Mouse (Mus musculus) ES-Bruce4 (cell line): ENCODE results near the gene Rnf186. TPM values are rescaled to one million over a fixed set of nuclear protein-coding genes. Genes with fewer than 3 reads are reported as not detected.

Experiments
- H3K27ac ChIP-seq: 2 replicates; pipeline ENCODE4 v1.5.1; 2012; ENCODE audit warnings: low read length, inconsistent platforms; ENCODE audit not compliant: insufficient read depth
- H3K27me3 ChIP-seq: 2 replicates; pipeline ENCODE4 v1.6.1; 2012; ENCODE audit warnings: mild to moderate bottlenecking, low read length, inconsistent platforms; ENCODE audit not compliant: control insufficient read depth, poor library complexity, insufficient read depth, severe bottlenecking
- H3K36me3 ChIP-seq: 2 replicates; pipeline ENCODE4 v1.6.1; 2012; ENCODE audit warnings: inconsistent platforms, mild to moderate bottlenecking, low read length, moderate library complexity; ENCODE audit not compliant: control insufficient read depth, poor library complexity, insufficient read depth, severe bottlenecking
- H3K4me1 ChIP-seq: one replicate; pipeline ENCODE4 v1.8.1; 2011; ENCODE audit warnings: low read length; ENCODE audit not compliant: control insufficient read depth, insufficient read depth
- H3K4me3 ChIP-seq: 2 replicates; pipeline ENCODE4 v1.5.1; 2011; ENCODE audit warnings: low read depth, mild to moderate bottlenecking, low read length
- H3K9ac ChIP-seq: 2 replicates; pipeline ENCODE4 v1.6.1; 2012; ENCODE audit warnings: low read depth, mild to moderate bottlenecking, inconsistent platforms; ENCODE audit not compliant: poor library complexity, severe bottlenecking
- H3K9me3 ChIP-seq: replicated peaks from 2 replicates; pipeline ENCODE4 v1.6.1; 2012; ENCODE audit warnings: mild to moderate bottlenecking, low read length, inconsistent platforms; ENCODE audit not compliant: control insufficient read depth, poor library complexity, insufficient read depth, severe bottlenecking
- CTCF ChIP-seq: IDR thresholded peaks from one replicate; pipeline ENCODE4 v1.8.1; 2011; ENCODE audit warnings: low read depth, low read length
- EP300 ChIP-seq: IDR thresholded peaks from 2 replicates; pipeline ENCODE4 v1.6.1; 2011; ENCODE audit warnings: low read depth, low read length; ENCODE audit not compliant: insufficient read depth
- POLR2A ChIP-seq: IDR thresholded peaks from one replicate; pipeline ENCODE4 v1.8.1; 2011; ENCODE audit warnings: low read length; ENCODE audit not compliant: insufficient read depth
- polyA plus RNA-seq: library from polyadenylated mRNA; stranded (reverse); fragments of >200 nt; gene quantifications from 2 replicates; pipeline ENCODE4 v1.2.4, GENCODE M21; 2011; ENCODE audit warnings: low read depth; ENCODE audit not compliant: missing spikeins, insufficient read depth, insufficient read length

The Rnf186 gene
- polyA plus RNA-seq, 1 experiment = not detected

GRCm38 (mm10) chr4:139011201-139011702 is 44.3 kb downstream of the Rnf186 start:
- Histone ChIP-seq H3K27ac (no peak overlapping the region), H3K9me3 (no peaks in the 10 kb centered on the region), H3K36me3 (no peaks in the 10 kb centered on the region), H3K27me3 (no peaks in the 10 kb centered on the region), H3K4me3 (no peak overlapping the region), H3K9ac (no peak overlapping the region), H3K4me1 (peaks cover 1% of the 10 kb centered on the region)
- no peak for TF ChIP-seq POLR2A
- no peak for TF ChIP-seq CTCF
- no peak for TF ChIP-seq EP300

GRCm38 (mm10) chr4:139013281-139013680 is 46.4 kb downstream of the Rnf186 start:
- Histone ChIP-seq H3K4me3 (no peak overlapping the region), H3K9me3 (no peaks in the 10 kb centered on the region), H3K27me3 (no peaks in the 10 kb centered on the region), H3K4me1 (no peaks in the 10 kb centered on the region), H3K36me3 (no peaks in the 10 kb centered on the region), H3K27ac (no peak overlapping the region), H3K9ac (no peak overlapping the region)
- TF ChIP-seq CTCF (no peak), POLR2A (no peak)

GRCm38 (mm10) chr4:139014793-139015192 is 47.9 kb downstream of the Rnf186 start:
- no peaks in the 10 kb centered on the region for H3K4me1 ChIP-seq
- no peaks in the 10 kb centered on the region for H3K27me3 ChIP-seq
- H3K4me3 ChIP-seq = no peak overlapping the region
- peak; percentile 79 for TF ChIP-seq CTCF
- TF ChIP-seq POLR2A = no peak
- no peaks in the 10 kb centered on the region for H3K9me3 ChIP-seq
- no peaks in the 10 kb centered on the region for H3K36me3 ChIP-seq
- no peak overlapping the region for H3K27ac ChIP-seq
- no peak overlapping the region for H3K9ac ChIP-seq

Other genes starting within 250 kb of the Rnf186 start
- gene Pla2g2c, start 242.3 kb upstream of the Rnf186 start, polyA plus RNA-seq = 0.68 and 0.79 TPM in 2 replicates
- gene Ubxn10, start 229.9 kb upstream of the Rnf186 start, polyA plus RNA-seq = 1.0 and 1.3 TPM in 2 replicates
- gene Pla2g2f, start 209.5 kb upstream of the Rnf186 start, polyA plus RNA-seq = not detected in 2 replicates
- 0.41 and 0.55 TPM in 2 replicates for gene Pla2g2d, start 191.4 kb upstream of the Rnf186 start, polyA plus RNA-seq
- gene Pla2g5, start 103.6 kb upstream of the Rnf186 start, polyA plus RNA-seq = 12.3 and 19.7 TPM in 2 replicates
- gene Gm13030, start 93.1 kb upstream of the Rnf186 start, polyA plus RNA-seq = not detected in 2 replicates
- 1.2 TPM in 1 of 2 replicates, not detected in the other for gene Pla2g2e, start 89.2 kb upstream of the Rnf186 start, polyA plus RNA-seq
- 8.7 and 9.2 TPM in 2 replicates for gene Otud3, start 53.2 kb upstream of the Rnf186 start, polyA plus RNA-seq
- gene Tmco4, start 5.8 kb downstream of the Rnf186 start, polyA plus RNA-seq = 3.0 and 3.9 TPM in 2 replicates
- not detected in 2 replicates for gene Htr6, start 108.5 kb downstream of the Rnf186 start, polyA plus RNA-seq
- 4.3 and 5.1 TPM in 2 replicates for gene Nbl1, start 125.9 kb downstream of the Rnf186 start, polyA plus RNA-seq
- 137 and 154 TPM in 2 replicates for gene Minos1, start 164.0 kb downstream of the Rnf186 start, polyA plus RNA-seq
- 293 and 299 TPM in 2 replicates for gene Capzb, start 225.8 kb downstream of the Rnf186 start, polyA plus RNA-seq